Mouse (Mus musculus) E14TG2a.4 (cell line): ENCODE data around the gene Herpud1.

ENCODE experiments used
- CTCF ChIP-seq: conservative IDR thresholded peaks from 2 replicates; pipeline ENCODE4 v1.5.1; 2014; ENCODE audit warnings: low read length
- NANOG ChIP-seq: IDR thresholded peaks from 2 replicates; pipeline ENCODE4 v1.6.1; 2014; ENCODE audit warnings: borderline replicate concordance, low read length, mixed read lengths
- POU5F1 ChIP-seq: IDR thresholded peaks from 2 replicates; pipeline ENCODE4 v1.6.1; 2014; ENCODE audit warnings: low read length, borderline replicate concordance

DNA sequence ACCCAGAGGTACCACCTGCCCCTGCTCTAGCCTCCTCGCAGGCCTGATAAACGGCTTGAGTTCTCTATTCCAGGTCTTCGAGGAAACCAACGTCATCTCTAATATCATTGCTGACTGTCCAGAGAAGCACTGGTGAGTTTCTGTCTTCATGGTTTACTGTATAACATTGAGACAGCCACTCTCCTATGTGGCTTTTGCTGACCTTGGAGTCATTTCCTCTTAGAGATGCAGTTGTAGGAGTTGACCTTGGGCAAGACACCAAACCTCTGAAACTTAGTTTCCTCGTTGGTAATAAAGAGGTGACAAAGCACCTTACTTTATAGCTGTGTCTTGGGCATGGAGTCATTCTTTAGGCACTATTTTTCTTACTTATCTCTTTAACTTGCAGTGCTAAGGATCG is 26.3 kb downstream of the Herpud1 start:
- TF ChIP-seq CTCF (no peak), NANOG (no peak), POU5F1 (no peak)
